ENCODE assay signal across 21 mouse cellular contexts in genomic region chr1:79454164-79454563, GRCm38 (mm10). TPM values are rescaled to one million over a fixed set of nuclear protein-coding genes. Genes with fewer than 3 reads are reported as not detected.
DNase-seq lines count a peak whose midpoint lies in the region; ATAC-seq and TF ChIP-seq lines count a peak whose summit lies in the region.
"Had no signal": no experiment of that assay in that cellular context is flagged by ENCODE, and none has a peak within 500 bp of the region (broad histone marks: within the 10 kb centered on the region; RNA-seq: fewer than 3 reads in every experiment).

No protein-coding gene starts in this region.

- 0 out of 2 replicates have a peak, but pooled peaks have one; percentile 12 for ATAC-seq in forebrain, embryonic 11.5 days (replicated peaks; ENCODE audit: low FRiP score)
- ATAC-seq in forebrain, embryonic 13.5 days = no peak
- ATAC-seq in hindbrain, embryonic 14.5 days (ENCODE audit: low FRiP score) = no peak
- ATAC-seq: CD4-positive, CD25-positive, alpha-beta regulatory T cell, adult 4 months; inflammation-experienced regulatory T-cells, adult 6 months; Patski had no signal

- DNase-seq in forebrain, embryonic 11.5 days (ENCODE audit: low spot score) = no peak
- DNase-seq in hindbrain, embryonic 14.5 days (ENCODE audit: low spot score) = no peak
- DNase-seq in hindbrain, embryonic 10.5 days (ENCODE audit: low spot score) = no peak
- DNase-seq in ES-CJ7 (ENCODE audit: low read depth, low spot score) = peak; percentile 49
- peak; percentile 32 for DNase-seq in brain, embryonic 14.5 days (ENCODE audit: low read depth)
- DNase-seq in right cerebral cortex, adult 2 months (ENCODE audit: low spot score in 2 of 2) = no peak
- DNase-seq: adrenal gland, postnatal 10 days; B cell, adult 2 months; cerebellum, adult 11-12 months; cerebellum, adult 9-11 months; cerebellum, postnatal 36 days; gastrocnemius, adult 2 months; gastrocnemius, postnatal 25 days; kidney, adult 11 months had no signal

- H3K27me3 ChIP-seq in forebrain, embryonic 11.5 days (ENCODE audit: control insufficient read depth, insufficient read depth, low read length) = no peaks in the 10 kb centered on the region
- H3K27me3 ChIP-seq in forebrain, embryonic 13.5 days = no peaks in the 10 kb centered on the region; the same call in 1 of the 2 replicates
- no peaks in the 10 kb centered on the region for H3K27me3 ChIP-seq in hindbrain, embryonic 14.5 days (ENCODE audit: control insufficient read depth, insufficient read depth, low read length)
- peaks cover 4% of the 10 kb centered on the region; the same call in 1 of the 2 replicates for H3K27me3 ChIP-seq in hindbrain, embryonic 10.5 days (ENCODE audit: insufficient read depth, poor library complexity, severe bottlenecking)
- H3K27me3 ChIP-seq: heart, embryonic 12.5 days; hindbrain, embryonic 12.5 days; Patski had no signal

- no peak overlapping the region for H3K4me2 ChIP-seq in forebrain, embryonic 11.5 days (ENCODE audit: low read depth, low read length, severe bottlenecking)
- no peak overlapping the region for H3K4me2 ChIP-seq in forebrain, embryonic 13.5 days
- no peak overlapping the region for H3K4me2 ChIP-seq in hindbrain, embryonic 14.5 days (replicated peaks)
- H3K4me2 ChIP-seq: embryonic facial prominence, embryonic 13.5 days; heart, embryonic 12.5 days; hindbrain, embryonic 12.5 days had no signal

- no peaks in the 10 kb centered on the region for H3K9me3 ChIP-seq in forebrain, embryonic 11.5 days (ENCODE audit: control insufficient read depth, low read length)
- H3K9me3 ChIP-seq in forebrain, embryonic 13.5 days (replicated peaks) = no peaks in the 10 kb centered on the region
- H3K9me3 ChIP-seq in hindbrain, embryonic 14.5 days (ENCODE audit: control insufficient read depth, low read length) = no peaks in the 10 kb centered on the region
- H3K9me3 ChIP-seq in hindbrain, embryonic 10.5 days = no peaks in the 10 kb centered on the region
- H3K9me3 ChIP-seq: embryonic facial prominence, embryonic 13.5 days; heart, embryonic 12.5 days; hindbrain, embryonic 12.5 days had no signal

- no peak overlapping the region for H3K4me3 ChIP-seq in forebrain, embryonic 11.5 days (ENCODE audit: low read depth, low read length)
- no peak overlapping the region for H3K4me3 ChIP-seq in forebrain, embryonic 13.5 days
- no peak overlapping the region for H3K4me3 ChIP-seq in hindbrain, embryonic 14.5 days (replicated peaks; ENCODE audit: low read length)
- H3K4me3 ChIP-seq in hindbrain, embryonic 10.5 days = no peak overlapping the region
- H3K4me3 ChIP-seq: embryonic facial prominence, embryonic 13.5 days; gastrocnemius, adult 2 months; heart, embryonic 12.5 days; hindbrain, embryonic 12.5 days had no signal

- H3K36me3 ChIP-seq in forebrain, embryonic 11.5 days (ENCODE audit: control insufficient read depth, insufficient read depth, low read length) = no peaks in the 10 kb centered on the region
- H3K36me3 ChIP-seq in forebrain, embryonic 13.5 days (ENCODE audit: poor library complexity, severe bottlenecking) = no peaks in the 10 kb centered on the region
- H3K36me3 ChIP-seq in hindbrain, embryonic 14.5 days (replicated peaks; ENCODE audit: control insufficient read depth, insufficient read depth) = no peaks in the 10 kb centered on the region
- no peaks in the 10 kb centered on the region for H3K36me3 ChIP-seq in hindbrain, embryonic 10.5 days
- H3K36me3 ChIP-seq: embryonic facial prominence, embryonic 13.5 days; heart, embryonic 12.5 days; hindbrain, embryonic 12.5 days had no signal

- WGBS in forebrain, embryonic 11.5 days = 5% methylated on average over 4 of the region's 4 CpGs
- 1% methylated on average over 4 of the region's 4 CpGs for WGBS in forebrain, embryonic 13.5 days
- 5% methylated on average over 4 of the region's 4 CpGs for WGBS in hindbrain, embryonic 14.5 days
- 7% methylated on average over 4 of the region's 4 CpGs for WGBS in hindbrain, embryonic 10.5 days

- no peak for TF ChIP-seq CTCF in brain, embryonic 14.5 days (IDR thresholded peaks at IDR 0.05; ENCODE audit: borderline replicate concordance, extremely low read depth, insufficient read depth, insufficient read length)

- no peak overlapping the region for H3K27ac ChIP-seq in forebrain, embryonic 11.5 days (ENCODE audit: low read depth, low read length)
- H3K27ac ChIP-seq in forebrain, embryonic 13.5 days = no peak overlapping the region
- peak overlapping the region; percentile 28; the same call in 1 of the 2 replicates for H3K27ac ChIP-seq in hindbrain, embryonic 14.5 days
- no peak overlapping the region for H3K27ac ChIP-seq in hindbrain, embryonic 10.5 days
- H3K27ac ChIP-seq: embryonic facial prominence, embryonic 13.5 days; gastrocnemius, adult 2 months; hindbrain, embryonic 12.5 days had no signal

- no peaks in the 10 kb centered on the region; the same call in 1 of the 2 replicates for H3K4me1 ChIP-seq in forebrain, embryonic 11.5 days (replicated peaks; ENCODE audit: control insufficient read depth, insufficient read depth, low read length)
- H3K4me1 ChIP-seq in forebrain, embryonic 13.5 days = peaks cover 38% of the 10 kb centered on the region
- H3K4me1 ChIP-seq in hindbrain, embryonic 14.5 days (replicated peaks; ENCODE audit: control insufficient read depth, insufficient read depth, low read length) = peaks cover 13% of the 10 kb centered on the region
- peaks cover 38% of the 10 kb centered on the region for H3K4me1 ChIP-seq in hindbrain, embryonic 10.5 days (replicated peaks)
- H3K4me1 ChIP-seq: embryonic facial prominence, embryonic 13.5 days had no signal

- H3K9ac ChIP-seq in forebrain, embryonic 11.5 days (ENCODE audit: low read length) = no peak overlapping the region
- H3K9ac ChIP-seq in forebrain, embryonic 13.5 days = no peak overlapping the region
- H3K9ac ChIP-seq in hindbrain, embryonic 14.5 days = no peak overlapping the region
- H3K9ac ChIP-seq: embryonic facial prominence, embryonic 13.5 days; heart, embryonic 12.5 days; hindbrain, embryonic 12.5 days had no signal

- no peak for TF ChIP-seq POLR2A in brain, embryonic 14.5 days (IDR thresholded peaks at IDR 0.05; ENCODE audit: borderline replicate concordance, extremely low read depth, insufficient read depth, insufficient read length, poor library complexity, severe bottlenecking)

RNA-seq across cellular contexts. Expression of gene Scg2, which starts 14.2 kb away (rescaled TPM):
- polyA plus RNA-seq in forebrain, embryonic 11.5 days (2014; fragmentation: Nextera tagmentation; extraction: Ambion mirVana) = 3.3 and 4.5 TPM in 2 replicates
- 21.5 and 30.0 TPM in 2 replicates for polyA plus RNA-seq in forebrain, embryonic 13.5 days (2015; fragmentation: Nextera tagmentation; extraction: Ambion mirVana)
- polyA plus RNA-seq in hindbrain, embryonic 14.5 days (2014; fragmentation: Nextera tagmentation; extraction: Ambion mirVana) = 158 and 200 TPM in 2 replicates
- polyA plus RNA-seq in hindbrain, embryonic 10.5 days (2016; fragmentation: Nextera tagmentation; extraction: Ambion mirVana) = 4.1 and 4.5 TPM in 2 replicates
- 32.4 and 55.7 TPM in 2 replicates for polyA plus RNA-seq in brain, embryonic 14.5 days (2012; rRNA removed)
- polyA plus RNA-seq: CD4-positive, CD25-positive, alpha-beta regulatory T cell, adult 4 months; inflammation-experienced regulatory T-cells, adult 6 months had no signal

Comparison
In these comparisons a context has a peak if more than half of its experiments do, and no peak if none do; other contexts are left out.
1. DNase-seq: peak in ES-CJ7 (single experiment) and brain, embryonic 14.5 days (single experiment); none in forebrain, embryonic 11.5 days (single experiment), hindbrain, embryonic 14.5 days (single experiment), hindbrain, embryonic 10.5 days (single experiment) and right cerebral cortex, adult 2 months (0 of 2).